Mouse (Mus musculus) heart, embryonic 11.5 days (tissue): ENCODE results near the gene Fxyd3. TPM values are rescaled to one million over a fixed set of nuclear protein-coding genes. Genes with fewer than 3 reads are reported as not detected.

ENCODE experiments used
- ATAC-seq: fragments of 200-750 bp; cut with Nextera tagmentation; replicated peaks from 2 replicates; pipeline ENCODE4 v1.8.0; 2017; ENCODE audit warnings: moderate library complexity; ENCODE audit not compliant: insufficient number of reproducible peaks, low FRiP score, low TSS enrichment
- H3K27ac ChIP-seq: fragments of 300-500 bp; sonication (generic); 2 replicates; pipeline ENCODE4 v1.5.1; 2014; ENCODE audit warnings: mild to moderate bottlenecking, low read depth, low read length
- H3K27me3 ChIP-seq: fragments of 300-500 bp; sonication (generic); 2 replicates; pipeline ENCODE4 v1.6.1; 2014; ENCODE audit warnings: mild to moderate bottlenecking, low read length, mixed read lengths; ENCODE audit not compliant: control insufficient read depth, insufficient read depth
- H3K36me3 ChIP-seq: fragments of 300-500 bp; sonication (generic); 2 replicates; pipeline ENCODE4 v1.6.1; 2014; ENCODE audit warnings: mild to moderate bottlenecking, low read length, moderate library complexity, mixed read lengths; ENCODE audit not compliant: control insufficient read depth, insufficient read depth
- H3K4me1 ChIP-seq: fragments of 300-500 bp; sonication (generic); 2 replicates; pipeline ENCODE4 v1.6.1; 2014; ENCODE audit warnings: low read length; ENCODE audit not compliant: control insufficient read depth, insufficient read depth
- H3K4me2 ChIP-seq: fragments of 300-500 bp; sonication (generic); 2 replicates; pipeline ENCODE4 v1.6.1; 2014; ENCODE audit warnings: mild to moderate bottlenecking, moderate library complexity
- H3K4me3 ChIP-seq: fragments of 300-500 bp; sonication (generic); 2 replicates; pipeline ENCODE4 v1.5.1; 2014; ENCODE audit warnings: low read depth, low read length
- H3K9ac ChIP-seq: fragments of 300-500 bp; sonication (generic); 2 replicates; pipeline ENCODE4 v1.6.1; 2014; ENCODE audit warnings: mild to moderate bottlenecking, low read depth, low read length, moderate library complexity
- H3K9me3 ChIP-seq: fragments of 300-500 bp; sonication (generic); replicated peaks from 2 replicates; pipeline ENCODE4 v1.6.1; 2016; ENCODE audit warnings: low read length; ENCODE audit not compliant: control insufficient read depth
- WGBS: fragments of 180-500 bp; shearing (Covaris S2); extraction: QIAGEN DNeasy Blood & Tissue Kit; methylation state at CpG from one replicate; pipeline ENCODE4 v1.1.7; 2014; ENCODE audit not compliant: insufficient replicate concordance; 5-methylcytosine and 5-hydroxymethylcytosine counted together
- polyA plus RNA-seq: library from polyadenylated mRNA; unstranded; fragments of >200 nt; fragmentation: Nextera tagmentation; extraction: Ambion mirVana; gene quantifications from 2 replicates; pipeline ENCODE4 v1.2.1, GENCODE M21; 2014

Fxyd3 gene
- polyA plus RNA-seq, 1 experiment from 2014 or later, result 1.8 TPM

DNA sequence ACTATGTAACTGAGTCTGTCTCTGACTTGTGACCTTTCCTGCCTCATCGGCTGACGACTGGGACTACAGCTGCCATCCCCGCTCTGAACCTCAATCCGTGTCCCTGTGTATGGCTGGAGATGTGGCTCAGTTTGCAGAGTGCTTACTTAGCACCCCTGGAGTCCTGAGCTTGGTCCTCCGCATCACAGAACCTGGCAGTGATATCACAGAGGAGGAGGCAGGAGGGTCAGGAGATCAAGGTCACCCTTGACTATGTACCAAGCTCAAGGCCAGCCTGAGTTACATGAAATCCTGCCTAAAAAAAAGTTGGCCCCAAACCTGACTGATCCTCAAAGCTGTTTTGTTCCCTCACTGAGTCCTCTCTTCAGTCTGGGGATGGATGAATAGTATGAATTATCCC is 18.8 kb downstream of the Fxyd3 start:
- 65% methylated on average over 5 of the region's 5 CpGs for WGBS
- H3K9ac ChIP-seq, result no peak overlapping the region

DNA sequence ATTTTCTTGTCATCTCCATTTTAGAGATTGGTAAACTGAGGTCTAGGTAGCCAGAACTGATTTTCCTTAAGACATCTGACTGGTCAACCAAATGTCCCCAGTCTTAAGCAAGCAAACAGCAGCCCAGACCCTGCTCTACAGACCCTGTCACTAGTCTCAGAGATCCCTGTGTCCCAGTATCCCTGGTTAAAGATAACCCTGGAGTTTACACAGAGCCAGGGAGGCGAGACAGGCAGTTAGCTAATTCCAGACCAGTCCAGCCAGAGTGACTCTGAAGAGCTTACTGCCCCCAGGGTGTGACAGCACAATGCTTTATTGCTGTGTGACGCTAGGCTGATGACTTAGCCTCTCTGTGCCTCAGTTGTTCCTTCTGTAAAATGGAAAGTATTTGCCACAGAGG is 19.4 kb downstream of the Fxyd3 start, which contains the start of gene Fxyd1:
Gene Fxyd1 (minus strand): TSS at position 129 of the 400 bp plus-strand sequence.
- no peak within 1 kb of the TSS; the same call in none of the 2 replicates for H3K9ac ChIP-seq

More for the DNA sequence above, 18.8 kb downstream of the Fxyd3 start:
- Histone ChIP-seq H3K4me1 (peaks cover 15% of the 10 kb centered on the region), H3K27ac (no peak overlapping the region), H3K4me3 (no peak overlapping the region), H3K36me3 (no peaks in the 10 kb centered on the region), H3K4me2 (no peak overlapping the region), H3K27me3 (peaks cover 2% of the 10 kb centered on the region; the same call in 1 of the 2 replicates), H3K9me3 (no peaks in the 10 kb centered on the region)
- no peak for ATAC-seq

DNA sequence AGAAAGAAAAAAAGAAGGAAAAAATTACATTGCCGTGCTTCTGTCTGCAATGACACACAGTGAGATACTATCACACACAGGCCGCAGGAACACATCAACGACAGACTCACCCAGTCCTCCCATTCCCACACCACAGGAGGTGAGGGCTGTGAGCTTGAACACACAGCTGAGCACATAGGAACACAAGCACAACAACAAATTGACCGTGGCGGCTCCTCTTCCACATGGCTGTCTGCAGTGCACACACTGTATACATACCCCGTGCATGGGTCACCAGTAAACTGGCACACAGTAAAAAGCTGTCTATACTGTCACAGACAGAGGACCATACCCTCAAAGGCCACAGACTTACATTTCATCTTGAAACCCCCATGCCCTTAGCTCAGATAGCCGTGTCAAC is 20.1 kb downstream of the Fxyd3 start:
- H3K27ac ChIP-seq, result peak overlapping the region; percentile 95; the same call in 1 of the 2 replicates
- H3K9me3 ChIP-seq, result no peaks in the 10 kb centered on the region
- H3K36me3 ChIP-seq, result no peaks in the 10 kb centered on the region
- peaks cover 14% of the 10 kb centered on the region for H3K27me3 ChIP-seq
- no peak overlapping the region; the same call in 1 of the 2 replicates for H3K9ac ChIP-seq
- peaks cover 24% of the 10 kb centered on the region for H3K4me1 ChIP-seq
- H3K4me2 ChIP-seq, result no peak overlapping the region
- H3K4me3 ChIP-seq, result no peak overlapping the region
- WGBS, result 70% methylated on average over 7 of the region's 7 CpGs
- ATAC-seq, result no peak

More for the DNA sequence above, 19.4 kb downstream of the Fxyd3 start, which contains the start of gene Fxyd1:
- WGBS, result 61% methylated on average over 2 of the region's 2 CpGs
- H3K4me1 ChIP-seq, result peaks cover 21% of the 10 kb centered on the region
- no peak within 1 kb of the TSS for H3K4me3 ChIP-seq
- no peaks in the 10 kb centered on the region for H3K36me3 ChIP-seq
- peak within 1 kb of the TSS; percentile 95 for H3K27ac ChIP-seq
- H3K4me2 ChIP-seq, result no peak within 1 kb of the TSS
- H3K9me3 ChIP-seq, result no peaks in the 10 kb centered on the region
- H3K27me3 ChIP-seq, result peaks cover 8% of the 10 kb centered on the region; the same call in 1 of the 2 replicates
- no peak for ATAC-seq

DNA sequence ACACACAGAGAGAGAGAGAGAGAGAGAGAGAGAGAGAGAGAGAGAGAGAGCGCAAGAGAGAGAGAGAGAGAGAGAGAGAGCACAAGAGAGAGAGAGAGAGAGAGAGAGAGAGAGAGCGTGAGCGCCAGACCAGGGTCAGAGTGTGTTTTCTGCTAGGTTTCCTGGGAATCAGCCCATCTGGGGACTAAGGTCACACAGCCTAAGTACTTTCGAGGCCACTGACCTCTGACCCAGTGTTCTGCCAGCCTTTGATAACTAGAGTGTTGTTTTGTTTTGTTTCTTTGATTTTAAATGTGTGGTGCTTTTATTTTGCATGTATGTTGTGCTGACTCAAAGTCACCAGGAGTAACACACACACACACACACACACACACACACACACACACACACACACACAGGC is 20.6 kb downstream of the Fxyd3 start:
- Histone ChIP-seq H3K36me3 (no peaks in the 10 kb centered on the region), H3K9me3 (no peaks in the 10 kb centered on the region), H3K27me3 (peaks cover 20% of the 10 kb centered on the region), H3K4me1 (peaks cover 29% of the 10 kb centered on the region), H3K9ac (peak overlapping the region; percentile 67; the same call in 1 of the 2 replicates), H3K4me2 (peak overlapping the region; percentile 58), H3K4me3 (no peak overlapping the region), H3K27ac (peak overlapping the region; percentile 95)
- 22% methylated on average over 3 of the region's 4 CpGs for WGBS
- no peak for ATAC-seq

DNA sequence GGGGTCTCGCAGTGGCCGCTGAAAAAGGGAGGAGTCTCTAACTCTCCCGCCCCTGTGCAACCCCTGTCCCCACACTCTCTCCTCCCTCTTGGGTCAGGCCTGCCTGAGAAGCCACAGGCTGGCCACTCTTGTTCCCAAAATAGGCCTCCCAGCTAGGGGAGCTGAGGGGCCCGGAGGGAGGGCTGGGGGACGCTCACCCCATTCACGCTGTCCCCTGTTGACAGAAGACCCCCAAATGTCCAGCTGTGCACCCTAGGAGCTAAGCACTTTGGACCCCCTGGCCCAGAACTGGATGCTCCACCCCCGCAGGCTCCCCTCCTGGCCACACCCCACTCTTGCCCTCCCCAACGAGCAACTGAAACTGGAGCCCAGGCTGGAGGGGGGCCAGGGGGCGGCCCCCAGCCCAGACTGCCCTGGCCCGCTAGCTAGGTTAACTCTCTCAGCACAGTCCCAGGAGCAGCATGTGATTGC is 21.1 kb downstream of the Fxyd3 start:
- H3K36me3 ChIP-seq, result no peaks in the 10 kb centered on the region
- H3K27me3 ChIP-seq, result peaks cover 25% of the 10 kb centered on the region
- H3K4me1 ChIP-seq, result peaks cover 32% of the 10 kb centered on the region
- H3K9me3 ChIP-seq, result no peaks in the 10 kb centered on the region
- peak overlapping the region; percentile 67 for H3K9ac ChIP-seq
- peak; percentile 64 for ATAC-seq
- peak overlapping the region; percentile 58 for H3K4me2 ChIP-seq
- WGBS, result 9% methylated on average over 10 of the region's 10 CpGs
- peak overlapping the region; percentile 43 for H3K4me3 ChIP-seq
- H3K27ac ChIP-seq, result peak overlapping the region; percentile 95

DNA sequence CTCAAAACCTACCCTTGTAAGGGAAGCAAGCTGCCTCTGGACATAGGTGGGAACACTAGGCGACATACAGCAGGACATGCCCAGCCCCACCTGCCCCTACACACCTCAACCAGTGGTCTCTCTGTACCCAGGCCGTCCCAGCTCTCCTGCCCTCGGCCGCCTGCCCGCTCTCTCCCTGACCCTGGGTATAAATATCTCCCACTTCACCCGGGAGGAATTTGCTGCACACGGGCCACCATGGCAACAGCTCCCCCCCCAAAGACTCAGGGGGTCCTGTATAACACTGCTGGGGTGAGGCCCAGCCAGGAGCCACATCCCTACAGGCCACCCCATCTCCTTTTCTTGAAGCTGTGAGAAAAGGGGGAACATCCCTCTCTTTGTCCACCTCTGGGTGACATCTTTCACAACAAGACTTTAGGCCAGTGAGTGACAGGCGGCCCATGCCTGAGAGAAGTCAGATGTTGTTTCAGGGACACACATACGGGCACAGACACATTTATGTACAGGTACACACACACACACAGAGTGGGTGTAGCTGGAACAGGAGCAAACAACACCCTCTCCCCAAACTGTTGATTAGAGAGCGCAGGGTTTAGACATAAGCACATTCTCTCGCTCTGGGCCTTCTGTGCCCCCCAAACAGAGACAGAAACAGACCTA is 21.7 kb downstream of the Fxyd3 start:
- 26% methylated on average over 11 of the region's 11 CpGs for WGBS
- Histone ChIP-seq H3K27ac (peak overlapping the region; percentile 95), H3K27me3 (peaks cover 31% of the 10 kb centered on the region), H3K36me3 (no peaks in the 10 kb centered on the region), H3K9ac (peak overlapping the region; percentile 67), H3K4me1 (peaks cover 36% of the 10 kb centered on the region), H3K4me3 (peak overlapping the region; percentile 43), H3K4me2 (peak overlapping the region; percentile 58), H3K9me3 (no peaks in the 10 kb centered on the region)
- ATAC-seq, result 0 out of 2 replicates have a peak, but pooled peaks have one; percentile 8

DNA sequence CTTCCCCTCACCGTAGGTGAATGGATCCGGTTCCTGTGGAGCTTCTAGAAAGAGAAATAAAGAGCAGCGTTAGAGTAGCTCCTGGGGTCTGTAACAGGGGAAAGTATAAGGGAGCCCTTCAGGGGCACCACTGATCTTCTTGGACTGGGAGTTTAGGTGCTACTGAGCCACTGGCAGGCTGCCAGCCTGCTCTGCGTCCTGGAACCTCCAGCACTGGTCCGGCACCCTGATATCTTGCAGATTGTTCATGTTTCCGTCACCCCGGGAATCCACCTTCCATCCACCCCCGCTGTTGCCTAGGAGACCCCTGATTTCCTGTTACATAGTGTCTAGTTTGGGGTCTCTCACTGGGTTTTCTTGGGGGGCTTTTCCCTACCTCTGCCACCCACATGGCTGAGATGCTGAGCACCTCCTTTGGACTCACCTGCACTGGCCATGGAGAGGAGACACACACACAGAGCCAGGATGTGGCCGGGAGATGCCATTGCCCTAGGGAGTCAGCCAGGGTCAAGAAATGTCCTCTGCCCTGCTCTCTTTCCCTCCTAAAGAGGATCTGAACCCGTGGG is 22.5 kb downstream of the Fxyd3 start:
- peak overlapping the region; percentile 95 for H3K27ac ChIP-seq
- ATAC-seq, result no peak
- peak overlapping the region; percentile 43 for H3K4me3 ChIP-seq
- peak overlapping the region; percentile 67 for H3K9ac ChIP-seq
- peaks cover 39% of the 10 kb centered on the region for H3K27me3 ChIP-seq
- H3K9me3 ChIP-seq, result no peaks in the 10 kb centered on the region
- H3K4me2 ChIP-seq, result peak overlapping the region; percentile 58
- WGBS, result 24% methylated on average over 10 of the region's 10 CpGs
- peaks cover 39% of the 10 kb centered on the region for H3K4me1 ChIP-seq
- no peaks in the 10 kb centered on the region for H3K36me3 ChIP-seq

DNA sequence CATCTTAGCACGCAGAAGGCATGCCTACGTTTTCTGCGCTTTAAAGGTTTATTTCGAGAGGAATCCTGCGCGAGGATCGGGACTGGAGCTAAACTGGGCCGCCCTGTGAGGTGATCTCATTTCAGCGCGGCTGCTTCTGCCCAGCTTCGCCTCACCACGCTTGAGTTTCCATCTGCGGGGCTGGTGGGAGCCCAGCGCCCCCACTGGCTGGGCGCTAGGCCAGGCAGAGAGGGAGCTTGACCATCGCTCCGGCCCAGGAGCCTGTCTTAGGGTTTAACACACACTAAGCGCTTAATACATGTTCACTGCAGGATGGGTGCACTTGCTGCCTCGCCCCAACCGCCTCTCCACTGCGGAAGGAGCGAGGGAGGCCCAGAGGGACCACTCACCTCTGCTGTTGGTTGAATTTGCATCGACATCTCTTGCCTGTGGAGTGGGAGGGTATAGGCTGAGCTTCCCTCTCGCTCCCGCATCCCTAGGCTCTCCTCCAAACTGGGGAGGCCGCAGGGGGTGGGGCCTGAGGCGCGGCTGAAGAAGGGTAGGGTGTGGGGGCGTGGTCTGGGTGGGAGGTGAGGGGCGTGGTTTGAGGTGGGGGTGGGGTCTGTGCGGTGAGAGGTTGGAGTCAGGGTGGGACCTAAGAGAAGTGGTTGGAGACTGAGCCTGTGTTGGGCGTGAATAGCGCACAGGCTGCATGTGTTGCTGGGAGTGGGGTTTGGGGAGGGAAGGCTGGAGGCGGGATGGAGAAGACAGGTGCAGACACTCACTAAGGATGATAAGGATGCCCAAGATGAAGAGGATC is 23.7 kb downstream of the Fxyd3 start:
- no peaks in the 10 kb centered on the region for H3K36me3 ChIP-seq
- peak; percentile 20 for ATAC-seq
- H3K4me1 ChIP-seq, result peaks cover 39% of the 10 kb centered on the region
- no peaks in the 10 kb centered on the region for H3K9me3 ChIP-seq
- H3K9ac ChIP-seq, result peak overlapping the region; percentile 67; the same call in 1 of the 2 replicates
- H3K4me3 ChIP-seq, result peak overlapping the region; percentile 43
- WGBS, result 2% methylated on average over 34 of the region's 34 CpGs
- peak overlapping the region; percentile 58 for H3K4me2 ChIP-seq
- H3K27me3 ChIP-seq, result peaks cover 39% of the 10 kb centered on the region
- H3K27ac ChIP-seq, result 0 out of 2 replicates have a peak overlapping the region, but pooled peaks have one; percentile 5
